Mouse (Mus musculus): ENCODE results near the gene Iffo2. TPM values are rescaled to one million over a fixed set of nuclear protein-coding genes. Genes with fewer than 3 reads are reported as not detected.

Gene Iffo2
- polyA plus RNA-seq, 1 experiment from 2014 or later: 4.8 TPM

- Histone ChIP-seq H3K4me2 (peak overlapping the region; percentile 95), H3K27me3 (peaks cover 10% of the 10 kb centered on the region; the same call in 1 of the 2 replicates), H3K27ac (peak overlapping the region; percentile 90; the same call in 1 of the 2 replicates), H3K36me3 (no peaks in the 10 kb centered on the region), H3K9ac (peak overlapping the region; percentile 74), H3K9me3 (replicated peaks) (no peaks in the 10 kb centered on the region), H3K4me3 (replicated peaks) (peak overlapping the region; percentile 67), H3K4me1 (peaks cover 60% of the 10 kb centered on the region)
- WGBS: 7% methylated on average over 14 of the region's 14 CpGs
- no peak for ATAC-seq (replicated peaks; ENCODE audit: low FRiP score)
Observed at GRCm38 (mm10) chr4:139575673-139576003, 45.3 kb downstream of the Iffo2 start.

- 26% methylated on average over 14 of the region's 14 CpGs for WGBS
- Histone ChIP-seq H3K9ac (peak overlapping the region; percentile 29), H3K9me3 (replicated peaks) (no peaks in the 10 kb centered on the region), H3K4me3 (replicated peaks) (peak overlapping the region; percentile 67), H3K27ac (peak overlapping the region; percentile 34; the same call in 1 of the 2 replicates), H3K36me3 (no peaks in the 10 kb centered on the region), H3K4me1 (peaks cover 68% of the 10 kb centered on the region), H3K27me3 (peaks cover 10% of the 10 kb centered on the region; the same call in 1 of the 2 replicates), H3K4me2 (peak overlapping the region; percentile 95)
- no peak for ATAC-seq (replicated peaks; ENCODE audit: low FRiP score)
Observed at GRCm38 (mm10) chr4:139576251-139576880, 46.0 kb downstream of the Iffo2 start.

- ATAC-seq (replicated peaks; ENCODE audit: low FRiP score): no peak
- Histone ChIP-seq H3K4me1 (peaks cover 74% of the 10 kb centered on the region), H3K9me3 (replicated peaks) (no peaks in the 10 kb centered on the region), H3K27ac (no peak overlapping the region), H3K27me3 (peaks cover 10% of the 10 kb centered on the region; the same call in 1 of the 2 replicates), H3K9ac (peak overlapping the region; percentile 29; the same call in 1 of the 2 replicates), H3K4me2 (peak overlapping the region; percentile 95), H3K4me3 (replicated peaks) (peak overlapping the region; percentile 67), H3K36me3 (no peaks in the 10 kb centered on the region)
- 66% methylated on average over 7 of the region's 7 CpGs for WGBS
Observed at GRCm38 (mm10) chr4:139577006-139577405, 46.7 kb downstream of the Iffo2 start.

GRCm38 (mm10) chr4:139578389-139578788, 48.0 kb downstream of the Iffo2 start:
- Histone ChIP-seq H3K9ac (peak overlapping the region; percentile 7; the same call in 1 of the 2 replicates), H3K36me3 (no peaks in the 10 kb centered on the region)
- 81% methylated on average over 8 of the region's 8 CpGs for WGBS

GRCm38 (mm10) chr4:139579003-139579402, 48.7 kb downstream of the Iffo2 start:
- no peaks in the 10 kb centered on the region for H3K36me3 ChIP-seq
- 0 out of 2 replicates have a peak overlapping the region, but pooled peaks have one; percentile 1 for H3K4me3 ChIP-seq (replicated peaks)
- no peaks in the 10 kb centered on the region for H3K27me3 ChIP-seq
- 26% methylated on average over 10 of the region's 10 CpGs for WGBS
- H3K4me2 ChIP-seq: peak overlapping the region; percentile 95
- H3K27ac ChIP-seq: peak overlapping the region; percentile 96
- peaks cover 89% of the 10 kb centered on the region for H3K4me1 ChIP-seq
- H3K9me3 ChIP-seq (replicated peaks): no peaks in the 10 kb centered on the region
- ATAC-seq (replicated peaks; ENCODE audit: low FRiP score): no peak
- no peak overlapping the region for H3K9ac ChIP-seq

More at GRCm38 (mm10) chr4:139578389-139578788, 48.0 kb downstream of the Iffo2 start:
- no peak overlapping the region for H3K4me3 ChIP-seq (replicated peaks)
- peaks cover 88% of the 10 kb centered on the region for H3K4me1 ChIP-seq
- no peaks in the 10 kb centered on the region for H3K9me3 ChIP-seq (replicated peaks)
- no peak overlapping the region for H3K27ac ChIP-seq
- peak overlapping the region; percentile 95 for H3K4me2 ChIP-seq
- H3K27me3 ChIP-seq: no peaks in the 10 kb centered on the region
- no peak for ATAC-seq (replicated peaks; ENCODE audit: low FRiP score)

GRCm38 (mm10) chr4:139579466-139579865, 49.1 kb downstream of the Iffo2 start:
- 31% methylated on average over 6 of the region's 6 CpGs for WGBS
- H3K9ac ChIP-seq: no peak overlapping the region
- no peaks in the 10 kb centered on the region for H3K36me3 ChIP-seq
- H3K9me3 ChIP-seq (replicated peaks): no peaks in the 10 kb centered on the region
- H3K4me1 ChIP-seq: peaks cover 91% of the 10 kb centered on the region
- no peaks in the 10 kb centered on the region for H3K27me3 ChIP-seq
- ATAC-seq (replicated peaks; ENCODE audit: low FRiP score): no peak
- H3K4me3 ChIP-seq (replicated peaks): no peak overlapping the region
- peak overlapping the region; percentile 95 for H3K4me2 ChIP-seq
- H3K27ac ChIP-seq: peak overlapping the region; percentile 96

GRCm38 (mm10) chr4:139580663-139581336, 50.5 kb downstream of the Iffo2 start:
- ATAC-seq (replicated peaks; ENCODE audit: low FRiP score): peak; percentile 72
- WGBS: 4% methylated on average over 15 of the region's 15 CpGs
- H3K4me3 ChIP-seq (replicated peaks): peak overlapping the region; percentile 18
- peaks cover 99% of the 10 kb centered on the region for H3K4me1 ChIP-seq
- peak overlapping the region; percentile 6; the same call in 1 of the 2 replicates for H3K9ac ChIP-seq
- H3K36me3 ChIP-seq: no peaks in the 10 kb centered on the region
- peak overlapping the region; percentile 96 for H3K27ac ChIP-seq
- H3K4me2 ChIP-seq: peak overlapping the region; percentile 95
- no peaks in the 10 kb centered on the region for H3K27me3 ChIP-seq
- H3K9me3 ChIP-seq (replicated peaks): no peaks in the 10 kb centered on the region

GRCm38 (mm10) chr4:139581427-139582051, 51.2 kb downstream of the Iffo2 start:
- H3K4me3 ChIP-seq (replicated peaks): peak overlapping the region; percentile 18
- H3K4me2 ChIP-seq: peak overlapping the region; percentile 95
- no peaks in the 10 kb centered on the region for H3K36me3 ChIP-seq
- no peaks in the 10 kb centered on the region for H3K27me3 ChIP-seq
- H3K27ac ChIP-seq: peak overlapping the region; percentile 96
- H3K9ac ChIP-seq: 0 out of 2 replicates have a peak overlapping the region, but pooled peaks have one; percentile 6
- WGBS: 10% methylated on average over 6 of the region's 6 CpGs
- no peaks in the 10 kb centered on the region for H3K9me3 ChIP-seq (replicated peaks)
- ATAC-seq (replicated peaks; ENCODE audit: low FRiP score): 0 out of 2 replicates have a peak, but pooled peaks have one; percentile 4
- H3K4me1 ChIP-seq: peaks cover 98% of the 10 kb centered on the region

- no peaks in the 10 kb centered on the region for H3K9me3 ChIP-seq (replicated peaks)
- H3K4me2 ChIP-seq: no peak overlapping the region
- H3K4me1 ChIP-seq: peaks cover 98% of the 10 kb centered on the region
- ATAC-seq (replicated peaks; ENCODE audit: low FRiP score): no peak
- no peak overlapping the region for H3K9ac ChIP-seq
- H3K27ac ChIP-seq: peak overlapping the region; percentile 96; the same call in 1 of the 2 replicates
- H3K27me3 ChIP-seq: no peaks in the 10 kb centered on the region
- H3K4me3 ChIP-seq (replicated peaks): no peak overlapping the region
- no peaks in the 10 kb centered on the region for H3K36me3 ChIP-seq
- WGBS: 76% methylated on average over 6 of the region's 6 CpGs
Observed at GRCm38 (mm10) chr4:139582346-139582745, 52.0 kb downstream of the Iffo2 start.

GRCm38 (mm10) chr4:139582903-139583302, 52.6 kb downstream of the Iffo2 start:
- ATAC-seq (replicated peaks; ENCODE audit: low FRiP score): no peak
- no peak overlapping the region for H3K9ac ChIP-seq
- no peaks in the 10 kb centered on the region for H3K27me3 ChIP-seq
- H3K4me1 ChIP-seq: peaks cover 98% of the 10 kb centered on the region
- no peak overlapping the region for H3K4me3 ChIP-seq (replicated peaks)
- H3K4me2 ChIP-seq: no peak overlapping the region
- H3K27ac ChIP-seq: 0 out of 2 replicates have a peak overlapping the region, but pooled peaks have one; percentile 34
- WGBS: 50% methylated on average over 3 of the region's 3 CpGs
- H3K9me3 ChIP-seq (replicated peaks): no peaks in the 10 kb centered on the region
- H3K36me3 ChIP-seq: no peaks in the 10 kb centered on the region

GRCm38 (mm10) chr4:139583629-139584245, 53.4 kb downstream of the Iffo2 start:
- Histone ChIP-seq H3K9me3 (replicated peaks) (no peaks in the 10 kb centered on the region), H3K4me3 (replicated peaks) (no peak overlapping the region), H3K27ac (no peak overlapping the region), H3K36me3 (no peaks in the 10 kb centered on the region), H3K4me2 (no peak overlapping the region), H3K4me1 (peaks cover 95% of the 10 kb centered on the region), H3K9ac (no peak overlapping the region), H3K27me3 (no peaks in the 10 kb centered on the region)
- WGBS: 73% methylated on average over 11 of the region's 11 CpGs
- no peak for ATAC-seq (replicated peaks; ENCODE audit: low FRiP score)
